Mouse (Mus musculus): ENCODE data around the gene Rnf135. TPM values are rescaled to one million over a fixed set of nuclear protein-coding genes. Genes with fewer than 3 reads are reported as not detected.
"Not testable (repeated sequence)": the region's sequence is repeated elsewhere in the genome, so short reads cannot be mapped to it uniquely, and the experiment has no call there.

Rnf135 gene
- total RNA-seq, 2 experiments from 2014 or later = 16.0 to 16.2 TPM

GRCm38 (mm10) chr11:80161041-80161440 lies 22.6 kb upstream of the Rnf135 start:
- DNase-seq (ENCODE audit: low spot score in 2 of 2) = no peak

- DNase-seq (ENCODE audit: low spot score in 2 of 2) = no peak
Measured at GRCm38 (mm10) chr11:80163362-80164116, 20.1 kb upstream of the Rnf135 start.

- no peak for DNase-seq (ENCODE audit: low spot score in 2 of 2)
Measured at GRCm38 (mm10) chr11:80164224-80164623, 19.4 kb upstream of the Rnf135 start.

GRCm38 (mm10) chr11:80168121-80168520 lies 15.5 kb upstream of the Rnf135 start:
- no peak for DNase-seq (ENCODE audit: low spot score in 2 of 2)

- DNase-seq (ENCODE audit: low spot score in 2 of 2) = no peak
Measured at GRCm38 (mm10) chr11:80168611-80169249, 14.9 kb upstream of the Rnf135 start.

GRCm38 (mm10) chr11:80169629-80170028 lies 14.0 kb upstream of the Rnf135 start:
- DNase-seq (ENCODE audit: low spot score in 2 of 2) = no peak

- DNase-seq (ENCODE audit: low spot score in 2 of 2) = no peak
Measured at GRCm38 (mm10) chr11:80170351-80170750, 13.3 kb upstream of the Rnf135 start.

GRCm38 (mm10) chr11:80171884-80172283 lies 11.8 kb upstream of the Rnf135 start:
- DNase-seq (ENCODE audit: low spot score in 2 of 2) = no peak

- DNase-seq (ENCODE audit: low spot score in 2 of 2) = no peak
Measured at GRCm38 (mm10) chr11:80173963-80174670, 9.5 kb upstream of the Rnf135 start.

GRCm38 (mm10) chr11:80176911-80177895 lies 6.4 kb upstream of the Rnf135 start:
- DNase-seq (ENCODE audit: low spot score in 2 of 2) = no peak

- no peak for DNase-seq (ENCODE audit: low spot score in 2 of 2)
Measured at GRCm38 (mm10) chr11:80178316-80178715, 5.3 kb upstream of the Rnf135 start.

GRCm38 (mm10) chr11:80181021-80181749 lies 2.5 kb upstream of the Rnf135 start:
- no peak for DNase-seq (ENCODE audit: low spot score in 2 of 2)

GRCm38 (mm10) chr11:80183054-80183704 lies 472 bp upstream of the Rnf135 start:
- not testable (repeated sequence) for DNase-seq (ENCODE audit: low spot score in 2 of 2)

- DNase-seq (ENCODE audit: low spot score in 2 of 2) = no peak
Measured at GRCm38 (mm10) chr11:80184531-80185071, 950 bp downstream of the Rnf135 start.

GRCm38 (mm10) chr11:80185441-80185976 lies 1.9 kb downstream of the Rnf135 start:
- DNase-seq (ENCODE audit: low spot score in 2 of 2) = not testable (repeated sequence)

GRCm38 (mm10) chr11:80190280-80190679 lies 6.6 kb downstream of the Rnf135 start:
- DNase-seq (ENCODE audit: low spot score in 2 of 2) = no peak

GRCm38 (mm10) chr11:80193827-80194226 lies 10.2 kb downstream of the Rnf135 start:
- DNase-seq (ENCODE audit: low spot score in 2 of 2) = no peak

- DNase-seq (ENCODE audit: low spot score in 2 of 2) = no peak
Measured at GRCm38 (mm10) chr11:80196351-80196750, 12.7 kb downstream of the Rnf135 start.

- no peak for DNase-seq (ENCODE audit: low spot score in 2 of 2)
Measured at GRCm38 (mm10) chr11:80199316-80199715, 15.7 kb downstream of the Rnf135 start.
